Mouse (Mus musculus) Patski (cell line): Measurements from ENCODE around the gene Scoc. TPM values are rescaled to one million over a fixed set of nuclear protein-coding genes. Genes with fewer than 3 reads are reported as not detected.
"Not testable (repeated sequence)": the region's sequence is repeated elsewhere in the genome, so short reads cannot be mapped to it uniquely, and the experiment has no call there.

Experiments used
- ATAC-seq: fragments of 100-300 bp; one replicate; pipeline ENCODE4 v1.8.0; 2021
- CTCF ChIA-PET: fragments of 350-600 bp; sonication (Branson Sonifier 250); formaldehyde crosslinking; loops from one replicate; lab custom pipeline; 2022; ENCODE audit warnings: inconsistent platforms; lab: Charles Lee
- POLR2A ChIA-PET: fragments of 350-600 bp; sonication (Branson Sonifier 250); formaldehyde crosslinking; loops from one replicate; lab custom pipeline; 2022; ENCODE audit warnings: antibody characterized with exemption, inconsistent platforms; lab: Charles Lee
- DNase-seq: peaks from one replicate; pipeline ENCODE4 v3.0.0-alpha.2; 2011; ENCODE audit warnings: low read depth, low spot score
- H3K27me3 ChIP-seq: fragments of 371-371 bp; one replicate; pipeline ENCODE4 v1.5.1; 2021
- CTCF ChIP-seq: fragments of 100-300 bp; IDR thresholded peaks from one replicate; pipeline ENCODE4 v1.5.1; 2021
- in situ Hi-C: fragments of 300-500 bp; cut with MboI; formaldehyde crosslinking; loops from 3 replicates; pipeline ENCODE4 v1.11.1; 2018; ENCODE audit warnings: low pct_unique_long_range_greater_than_20kb, mixed read lengths
- polyA plus RNA-seq: library from polyadenylated mRNA; unstranded; gene quantifications from one replicate; pipeline ENCODE4 v1.2.3, GENCODE M21; 2021

Gene Scoc
- polyA plus RNA-seq, result 95.5 TPM

GRCm38 (mm10) chr8:83458222-83458621 lies at the start of gene Scoc:
Scoc (minus strand) TSS chr8:83458391.
- DNase-seq (no peak), ATAC-seq (no peak)
- POLR2A ChIA-PET, result no interaction called here
- CTCF ChIA-PET, result interaction anchor here (1.3 kb wide), 1 partner anchor 15 kb away, joined by 3 read pairs; no protein-coding TSS in a partner anchor
- in situ Hi-C loops, result loop anchor here (5.0 kb wide), 1 partner anchor 356 kb away; no protein-coding TSS in a partner anchor
- peaks cover 18% of the 10 kb centered on the region for H3K27me3 ChIP-seq
- TF ChIP-seq CTCF, result no peak

DNA sequence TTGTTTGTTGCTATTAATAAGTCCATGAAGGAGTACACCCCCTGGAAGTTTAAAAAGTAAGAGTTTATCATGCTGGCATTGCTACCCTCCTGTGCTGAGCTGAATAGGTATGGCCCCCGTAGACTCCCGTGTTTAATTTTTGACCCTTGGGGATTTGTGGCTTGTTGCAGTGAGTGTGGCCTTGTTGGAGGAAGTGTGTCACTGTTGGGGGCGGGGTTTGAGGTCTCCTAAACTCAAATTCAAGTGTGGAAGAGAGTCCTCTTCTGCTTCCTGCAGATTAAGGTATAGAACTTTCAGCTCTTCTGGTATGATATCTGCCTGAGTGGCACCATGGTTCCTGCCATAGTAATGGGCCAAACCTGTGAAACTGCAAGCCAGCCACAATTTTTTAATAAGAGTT lies 1.4 kb upstream of the Scoc start:
- ATAC-seq (no peak), DNase-seq (no peak)
- in situ Hi-C loops, result loop anchor here (5.0 kb wide), 1 partner anchor 357 kb away; no protein-coding TSS in a partner anchor
- H3K27me3 ChIP-seq, result peaks cover 18% of the 10 kb centered on the region
- ChIA-PET CTCF (interaction anchor here (1.0 to 1.1 kb wide), 2 partner anchors 9 to 40 kb away, joined by 3 read pairs; no protein-coding TSS in a partner anchor), POLR2A (no interaction called here)
- TF ChIP-seq CTCF, result no peak

- no peak for ATAC-seq
- ChIA-PET CTCF (interaction anchor here (1.3 to 1.5 kb wide), 3 partner anchors 9 to 14 kb away, joined by 3 to 4 read pairs (median 3); no protein-coding TSS in a partner anchor), POLR2A (no interaction called here)
- no peak for DNase-seq
- TF ChIP-seq CTCF, result no peak
- peaks cover 15% of the 10 kb centered on the region for H3K27me3 ChIP-seq
- in situ Hi-C loops, result loop anchor here (5.0 kb wide), 1 partner anchor 355 kb away; no protein-coding TSS in a partner anchor
Observed at GRCm38 (mm10) chr8:83457121-83457520, 1.1 kb downstream of the Scoc start.

DNA sequence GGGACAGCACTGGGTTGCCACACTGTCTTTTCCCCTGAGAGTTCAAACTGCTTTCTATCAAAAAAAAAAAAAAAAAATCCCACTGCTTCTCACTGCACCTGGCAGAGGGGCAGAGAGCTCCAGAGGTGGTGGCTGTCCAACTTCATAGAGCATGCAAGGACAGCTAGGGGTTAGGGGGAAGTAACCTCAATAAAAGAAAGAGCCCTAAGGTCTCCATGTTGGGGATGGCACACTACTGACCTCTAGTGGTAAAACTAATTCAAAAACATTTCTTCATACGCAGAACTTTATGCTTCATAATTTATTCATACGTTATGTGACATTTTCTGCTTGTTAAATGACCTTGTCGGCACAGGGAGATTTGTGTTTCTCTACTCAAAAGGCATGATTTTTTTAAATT lies 7.1 kb downstream of the Scoc start:
- CTCF ChIA-PET, result interaction anchor here (0.9 to 2.0 kb wide), 5 partner anchors 18 to 193 kb away, joined by 3 to 7 read pairs (median 3); no protein-coding TSS in a partner anchor
- ATAC-seq, result no peak
- TF ChIP-seq CTCF, result peak; percentile 45
- POLR2A ChIA-PET, result interaction anchor here (0.9 kb wide), 1 partner anchor 285 kb away, joined by 3 read pairs; the partner anchor contains the start of gene Gm10645
- peaks cover 8% of the 10 kb centered on the region for H3K27me3 ChIP-seq
- in situ Hi-C loops, result no loop called here
- DNase-seq, result no peak

DNA sequence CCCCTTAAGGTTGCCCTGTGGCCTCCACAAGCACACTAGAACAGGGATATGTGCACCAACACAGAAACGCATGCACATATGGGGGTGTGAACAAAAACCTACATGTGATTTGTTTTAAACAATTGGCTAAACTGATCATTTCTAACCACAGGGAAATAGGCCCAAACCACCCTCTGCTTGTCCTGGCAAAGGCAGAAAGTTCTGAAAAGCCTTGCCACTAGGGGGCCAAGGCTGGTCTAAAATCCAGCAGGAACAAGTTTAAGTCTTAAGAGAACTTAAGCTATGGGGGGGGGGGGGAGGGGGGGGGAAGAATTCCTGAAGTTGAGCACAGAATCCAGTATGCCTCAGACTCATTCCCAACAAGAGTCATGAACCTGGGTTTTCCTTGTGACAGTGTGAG lies 8.2 kb downstream of the Scoc start:
- peak; percentile 58 for TF ChIP-seq CTCF
- ATAC-seq (no peak), DNase-seq (no peak)
- CTCF ChIA-PET, result interaction anchor here (0.7 to 2.0 kb wide), 7 partner anchors 10 to 151 kb away, joined by 3 to 7 read pairs (median 3); no protein-coding TSS in a partner anchor
- in situ Hi-C loops, result loop anchor here (10.0 kb wide), 1 partner anchor 185 kb away; no protein-coding TSS in a partner anchor
- POLR2A ChIA-PET, result no interaction called here
- H3K27me3 ChIP-seq, result no peaks in the 10 kb centered on the region

DNA sequence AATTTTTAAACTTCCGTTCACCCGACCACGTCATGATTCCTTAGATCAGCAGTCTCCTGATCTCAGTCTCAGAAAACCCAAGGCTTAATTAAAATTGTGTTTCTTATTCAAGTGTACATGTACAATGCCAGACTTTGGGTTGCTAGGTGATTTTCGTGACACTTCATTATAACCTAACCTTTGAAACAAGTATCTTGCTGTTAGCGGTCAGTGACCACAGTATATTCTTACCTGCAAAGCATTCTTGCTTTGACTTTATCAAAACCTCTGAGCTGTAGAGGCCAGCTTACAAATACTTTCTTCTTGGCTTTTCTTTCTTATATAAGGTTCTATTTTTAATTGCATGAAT lies 15.2 kb downstream of the Scoc start:
- DNase-seq, result no peak
- CTCF ChIA-PET, result interaction anchor here (0.9 kb wide), 1 partner anchor 15 kb away, joined by 3 read pairs; no protein-coding TSS in a partner anchor
- in situ Hi-C loops, result loop anchor here (10.0 kb wide), 1 partner anchor 178 kb away; no protein-coding TSS in a partner anchor
- H3K27me3 ChIP-seq, result no peaks in the 10 kb centered on the region
- no peak for ATAC-seq
- no peak for TF ChIP-seq CTCF
- POLR2A ChIA-PET, result interaction anchor here (0.6 to 0.7 kb wide), 2 partner anchors 180 to 1000 kb away, joined by 3 read pairs; no protein-coding TSS in a partner anchor

GRCm38 (mm10) chr8:83442243-83443051 lies 15.7 kb downstream of the Scoc start:
- no peak for TF ChIP-seq CTCF
- POLR2A ChIA-PET, result interaction anchor here (0.6 to 0.7 kb wide), 2 partner anchors 180 to 1000 kb away, joined by 3 read pairs; no protein-coding TSS in a partner anchor
- H3K27me3 ChIP-seq, result no peaks in the 10 kb centered on the region
- DNase-seq, result peak; percentile 95
- in situ Hi-C loops, result loop anchor here (10.0 kb wide), 1 partner anchor 178 kb away; no protein-coding TSS in a partner anchor
- ATAC-seq, result peak; percentile 98
- CTCF ChIA-PET, result interaction anchor here (0.9 kb wide), 1 partner anchor 15 kb away, joined by 3 read pairs; no protein-coding TSS in a partner anchor

DNA sequence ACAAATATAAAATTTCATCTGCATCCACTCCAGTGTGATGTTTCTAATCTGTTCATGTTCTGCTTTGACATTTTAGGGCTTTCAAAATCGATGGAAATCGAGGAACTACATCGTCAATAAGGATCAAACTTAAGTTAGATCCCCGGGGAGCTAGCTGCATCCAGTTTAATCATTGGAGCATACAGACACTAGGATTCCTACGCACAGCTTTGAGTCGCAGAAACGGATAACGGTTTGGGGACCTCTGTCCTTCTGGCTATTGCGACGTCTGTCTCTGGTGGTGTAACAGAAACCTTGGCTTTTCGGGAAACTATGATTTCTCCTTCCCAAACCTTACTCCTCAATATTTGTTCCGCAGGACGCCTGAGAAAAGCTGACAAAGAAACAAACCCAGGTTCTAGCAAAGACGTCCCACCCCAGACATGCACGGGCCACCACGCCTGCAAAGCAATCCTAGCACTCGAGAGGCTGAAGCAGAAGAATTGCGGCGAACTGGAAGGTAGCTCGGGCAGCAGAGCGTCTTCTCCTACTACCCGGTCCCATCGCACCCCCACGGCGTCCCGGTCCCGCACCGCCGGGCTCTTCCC lies 16.4 kb downstream of the Scoc start:
- ATAC-seq (no peak), DNase-seq (no peak)
- POLR2A ChIA-PET, result no interaction called here
- no peaks in the 10 kb centered on the region for H3K27me3 ChIP-seq
- TF ChIP-seq CTCF, result no peak
- CTCF ChIA-PET, result no interaction called here
- in situ Hi-C loops, result loop anchor here (10.0 kb wide), 1 partner anchor 177 kb away; no protein-coding TSS in a partner anchor

- TF ChIP-seq CTCF, result no peak
- no peak for DNase-seq
- ChIA-PET POLR2A (no interaction called here), CTCF (no interaction called here)
- no peak for ATAC-seq
- H3K27me3 ChIP-seq, result no peaks in the 10 kb centered on the region
- in situ Hi-C loops, result no loop called here
Observed at GRCm38 (mm10) chr8:83437077-83437476, 21.1 kb downstream of the Scoc start.

GRCm38 (mm10) chr8:83429071-83429524 lies 29.1 kb downstream of the Scoc start:
- CTCF ChIA-PET, result no interaction called here
- DNase-seq (no peak), ATAC-seq (no peak)
- TF ChIP-seq CTCF, result no peak
- H3K27me3 ChIP-seq, result no peaks in the 10 kb centered on the region
- in situ Hi-C loops, result no loop called here
- POLR2A ChIA-PET, result no interaction called here

DNA sequence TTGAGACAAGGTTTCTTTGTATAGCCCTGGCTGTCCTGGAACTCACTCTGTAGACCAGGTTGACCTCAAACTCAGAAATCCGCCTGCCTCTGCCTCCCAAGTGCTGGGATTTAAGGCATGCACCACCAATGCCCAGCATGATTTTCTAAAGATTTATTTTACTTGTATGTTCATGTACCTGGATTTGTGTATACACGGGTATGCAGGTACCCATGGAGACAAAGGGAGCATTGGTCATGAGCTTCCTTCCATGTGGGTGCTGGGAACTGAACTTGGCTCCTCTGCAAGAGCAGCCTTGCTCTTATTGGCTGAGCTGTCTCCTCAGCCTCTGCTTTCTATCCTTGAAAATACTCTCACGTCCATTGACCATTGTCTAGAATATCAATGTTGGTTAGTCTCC lies 29.6 kb downstream of the Scoc start:
- in situ Hi-C loops, result not testable (repeated sequence)

More for the DNA sequence above, 29.6 kb downstream of the Scoc start:
- POLR2A ChIA-PET, ATAC-seq, H3K27me3 ChIP-seq, DNase-seq: not testable (repeated sequence)
- CTCF ChIA-PET, result interaction anchor here (1.5 kb wide), 1 partner anchor 22 kb away, joined by 4 read pairs; no protein-coding TSS in a partner anchor
